Mouse (Mus musculus): ENCODE measurements at regions not wholly inside any gene's neighbourhood (a gene's known extent, or its start where the extent isn't known, plus 50 kb on each side); places are given as distances from the start of the nearest gene placed in this dataset.
"Not testable (repeated sequence)": the region's sequence is repeated elsewhere in the genome, so short reads cannot be mapped to it uniquely, and the experiment has no call there.

- H3K27ac ChIP-seq, result no peak overlapping the region
- no peak overlapping the region for H3K4me3 ChIP-seq (replicated peaks; ENCODE audit: low read depth, low read length)
- DNase-seq (ENCODE audit: low spot score) (no peak), ATAC-seq (replicated peaks; ENCODE audit: low FRiP score, low read depth) (peak; percentile 80)
- H3K9me3 ChIP-seq (replicated peaks; ENCODE audit: low read length), result no peaks in the 10 kb centered on the region
- H3K36me3 ChIP-seq (ENCODE audit: insufficient read depth, low read length), result no peaks in the 10 kb centered on the region
- no peak overlapping the region for H3K9ac ChIP-seq (ENCODE audit: low read depth, low read length)
- no peaks in the 10 kb centered on the region for H3K4me1 ChIP-seq (replicated peaks; ENCODE audit: insufficient read depth, low read length)
- no peaks in the 10 kb centered on the region for H3K27me3 ChIP-seq (ENCODE audit: insufficient read depth, low read length)
- WGBS, result 37% methylated on average over 5 of the region's 5 CpGs
- TF ChIP-seq CTCF (IDR thresholded peaks at IDR 0.05; ENCODE audit: low read depth), result no peak
- no peak overlapping the region for H3K4me2 ChIP-seq (ENCODE audit: low read length)
Observed at GRCm38 (mm10) chr12:117365876-117366275, 150.4 kb upstream of the Rapgef5 start.

DNA sequence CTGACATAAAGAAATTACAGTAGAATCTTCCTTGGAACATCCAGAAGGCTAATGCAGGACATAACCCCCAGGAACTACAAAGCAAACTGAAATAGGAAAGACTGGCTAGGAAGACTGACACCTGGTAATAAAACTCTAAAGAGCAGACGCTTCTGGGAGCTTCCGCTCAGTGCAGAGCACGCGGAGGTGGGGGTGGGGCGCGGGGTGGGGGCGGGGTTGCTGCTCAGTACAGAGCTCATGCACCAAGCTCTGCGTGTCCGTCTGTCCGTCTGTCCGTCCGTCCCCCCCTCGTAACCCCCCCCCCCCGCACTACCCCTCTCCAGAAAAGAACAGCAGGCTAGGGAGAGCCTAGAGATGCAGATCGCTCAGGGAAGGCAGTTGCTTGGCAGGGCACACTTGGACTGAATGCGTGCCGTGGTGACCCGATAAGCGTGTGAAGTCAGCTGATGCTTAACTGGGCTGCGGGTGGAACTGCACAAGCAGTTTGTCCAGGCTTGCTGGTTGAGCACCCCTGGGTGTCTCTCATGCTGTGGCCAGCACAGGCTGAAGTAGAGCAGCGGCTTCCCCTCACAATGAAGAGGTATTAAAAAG, 137.9 kb upstream of the Rapgef5 start:
- Histone ChIP-seq H3K4me1 (replicated peaks; ENCODE audit: insufficient read depth, low read length) (0 out of 2 replicates have a peak, but pooled peaks cover 6% of the 10 kb centered on the region), H3K9me3 (replicated peaks; ENCODE audit: low read length) (no peaks in the 10 kb centered on the region), H3K4me2 (ENCODE audit: low read length) (peak overlapping the region; percentile 51), H3K27ac (no peak overlapping the region), H3K27me3 (ENCODE audit: insufficient read depth, low read length) (no peaks in the 10 kb centered on the region), H3K9ac (ENCODE audit: low read depth, low read length) (no peak overlapping the region), H3K36me3 (ENCODE audit: insufficient read depth, low read length) (no peaks in the 10 kb centered on the region), H3K4me3 (replicated peaks; ENCODE audit: low read depth, low read length) (0 out of 2 replicates have a peak overlapping the region, but pooled peaks have one; percentile 7)
- WGBS, result 31% methylated on average over 21 of the region's 21 CpGs
- ATAC-seq (replicated peaks; ENCODE audit: low FRiP score, low read depth) (peak; percentile 62), DNase-seq (ENCODE audit: low spot score) (no peak)
- TF ChIP-seq CTCF (IDR thresholded peaks at IDR 0.05; ENCODE audit: low read depth), result no peak

DNA sequence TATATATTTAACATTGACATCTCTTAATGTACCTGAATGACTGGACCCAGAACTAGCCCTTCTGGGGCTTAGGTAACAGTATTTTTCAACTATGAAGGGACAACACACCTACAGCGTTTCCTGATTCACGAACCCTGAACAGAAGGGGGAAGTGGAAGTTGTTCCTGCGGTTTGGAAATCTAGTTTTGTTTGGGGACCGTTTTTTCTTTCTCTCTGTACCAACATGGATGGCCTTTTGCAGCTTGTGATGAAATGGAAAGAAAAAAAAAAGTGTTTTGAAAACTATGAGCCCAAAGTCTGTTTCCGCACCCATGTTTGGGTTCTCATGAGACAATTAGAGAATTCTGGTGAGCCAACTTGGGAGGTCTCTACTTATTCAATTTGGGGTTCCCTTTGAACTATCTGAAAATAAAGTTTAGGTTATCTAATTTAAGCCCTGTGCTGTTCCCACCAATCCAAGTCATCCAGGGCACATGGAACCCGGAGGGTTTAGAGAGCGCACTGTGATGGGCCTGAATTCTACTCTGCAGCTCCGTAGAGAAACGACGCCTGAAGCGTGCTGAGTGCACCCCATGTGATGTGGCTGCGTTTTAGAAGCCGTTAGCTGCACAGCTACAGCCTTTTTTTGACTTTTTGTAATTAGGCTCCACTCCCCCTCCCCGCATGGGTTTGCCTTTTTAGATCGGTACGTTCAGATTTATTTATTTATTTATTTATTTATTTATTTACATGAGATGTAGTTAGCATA, 137.0 kb upstream of the Rapgef5 start:
- Histone ChIP-seq H3K4me1 (replicated peaks; ENCODE audit: insufficient read depth, low read length) (0 out of 2 replicates have a peak, but pooled peaks cover 6% of the 10 kb centered on the region), H3K27me3 (ENCODE audit: insufficient read depth, low read length) (no peaks in the 10 kb centered on the region), H3K36me3 (ENCODE audit: insufficient read depth, low read length) (no peaks in the 10 kb centered on the region), H3K9ac (ENCODE audit: low read depth, low read length) (no peak overlapping the region), H3K4me2 (ENCODE audit: low read length) (no peak overlapping the region), H3K9me3 (replicated peaks; ENCODE audit: low read length) (no peaks in the 10 kb centered on the region), H3K4me3 (replicated peaks; ENCODE audit: low read depth, low read length) (no peak overlapping the region), H3K27ac (no peak overlapping the region)
- no peak for TF ChIP-seq CTCF (IDR thresholded peaks at IDR 0.05; ENCODE audit: low read depth)
- no peak for DNase-seq (ENCODE audit: low spot score)
- no peak for ATAC-seq (replicated peaks; ENCODE audit: low FRiP score, low read depth)
- 69% methylated on average over 16 of the region's 16 CpGs for WGBS

DNA sequence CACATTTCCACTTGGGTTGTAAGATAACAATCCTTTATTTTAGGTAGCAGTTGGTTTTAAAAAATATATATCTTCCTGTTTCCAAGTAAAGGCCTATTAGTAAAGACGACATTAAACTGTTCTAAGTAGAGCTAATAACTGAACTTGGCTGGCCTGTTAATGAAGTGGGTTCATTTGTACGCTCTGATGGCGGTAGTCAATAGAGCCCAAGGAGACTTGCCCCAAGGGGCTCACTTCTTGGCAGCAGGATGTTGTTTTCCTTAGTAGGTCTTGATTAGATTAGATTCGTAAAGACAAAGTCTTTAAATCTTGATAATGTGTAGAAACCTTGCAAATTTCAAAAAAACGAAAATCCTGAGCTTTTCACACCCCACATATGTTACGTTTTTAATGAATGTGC, 135.4 kb upstream of the Rapgef5 start:
- Histone ChIP-seq H3K27me3 (ENCODE audit: insufficient read depth, low read length) (no peaks in the 10 kb centered on the region), H3K27ac (no peak overlapping the region), H3K4me3 (replicated peaks; ENCODE audit: low read depth, low read length) (no peak overlapping the region), H3K9ac (ENCODE audit: low read depth, low read length) (no peak overlapping the region), H3K4me1 (replicated peaks; ENCODE audit: insufficient read depth, low read length) (0 out of 2 replicates have a peak, but pooled peaks cover 6% of the 10 kb centered on the region), H3K9me3 (replicated peaks; ENCODE audit: low read length) (no peaks in the 10 kb centered on the region), H3K36me3 (ENCODE audit: insufficient read depth, low read length) (no peaks in the 10 kb centered on the region), H3K4me2 (ENCODE audit: low read length) (no peak overlapping the region)
- DNase-seq (ENCODE audit: low spot score) (no peak), ATAC-seq (replicated peaks; ENCODE audit: low FRiP score, low read depth) (no peak)
- 49% methylated on average over 6 of the region's 6 CpGs for WGBS
- TF ChIP-seq CTCF (IDR thresholded peaks at IDR 0.05; ENCODE audit: low read depth), result no peak

- not testable (repeated sequence) for ATAC-seq (replicated peaks; ENCODE audit: low FRiP score, low read depth); H3K27ac ChIP-seq; H3K27me3 ChIP-seq (ENCODE audit: insufficient read depth, low read length); H3K36me3 ChIP-seq (ENCODE audit: insufficient read depth, low read length); H3K9me3 ChIP-seq (replicated peaks; ENCODE audit: low read length); H3K4me2 ChIP-seq (ENCODE audit: low read length); H3K4me1 ChIP-seq (replicated peaks; ENCODE audit: insufficient read depth, low read length); DNase-seq (ENCODE audit: low spot score); H3K4me3 ChIP-seq (replicated peaks; ENCODE audit: low read depth, low read length); H3K9ac ChIP-seq (ENCODE audit: low read depth, low read length)
- WGBS, result 78% methylated on average over 1 of the region's 4 CpGs
Observed at GRCm38 (mm10) chr12:117382727-117383126, 133.6 kb upstream of the Rapgef5 start.

DNA sequence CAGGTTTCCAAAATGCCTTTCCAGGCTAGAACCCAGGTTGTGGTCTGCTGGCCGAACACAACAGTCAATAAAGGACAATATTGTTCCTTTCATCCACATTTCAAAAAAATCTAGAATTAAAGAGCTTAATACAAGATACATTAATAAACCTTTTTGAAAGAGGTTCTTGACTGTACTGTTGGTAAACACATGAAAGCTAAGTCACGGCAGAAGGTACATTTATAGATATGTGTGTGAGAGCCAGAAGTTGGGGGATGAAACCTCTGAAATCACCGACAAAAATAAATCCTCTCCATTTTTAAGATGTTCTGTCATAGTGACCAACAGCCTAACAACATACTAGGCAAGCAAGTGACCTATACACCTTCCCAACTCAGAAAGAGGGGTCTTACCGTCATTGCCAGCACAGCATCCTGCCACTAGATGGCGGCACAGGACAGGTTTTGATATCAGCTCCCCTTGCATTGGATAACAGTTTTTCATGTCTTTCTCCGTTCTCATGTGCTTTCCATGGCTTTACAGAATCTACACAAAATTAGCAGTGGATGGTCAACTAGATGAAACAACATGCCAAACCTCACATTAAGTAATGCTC, 131.1 kb upstream of the Rapgef5 start:
- Histone ChIP-seq H3K4me3 (replicated peaks; ENCODE audit: low read depth, low read length) (no peak overlapping the region), H3K27me3 (ENCODE audit: insufficient read depth, low read length) (no peaks in the 10 kb centered on the region), H3K27ac (no peak overlapping the region), H3K36me3 (ENCODE audit: insufficient read depth, low read length) (no peaks in the 10 kb centered on the region), H3K9ac (ENCODE audit: low read depth, low read length) (no peak overlapping the region), H3K4me2 (ENCODE audit: low read length) (no peak overlapping the region), H3K9me3 (replicated peaks; ENCODE audit: low read length) (no peaks in the 10 kb centered on the region), H3K4me1 (replicated peaks; ENCODE audit: insufficient read depth, low read length) (no peaks in the 10 kb centered on the region)
- ATAC-seq (replicated peaks; ENCODE audit: low FRiP score, low read depth) (peak; percentile 77), DNase-seq (ENCODE audit: low spot score) (peak; percentile 88)
- WGBS, result 10% methylated on average over 6 of the region's 6 CpGs
- TF ChIP-seq CTCF (IDR thresholded peaks at IDR 0.05; ENCODE audit: low read depth), result peak; percentile 99

All from kidney, postnatal 0 days (tissue).